Mouse (Mus musculus): ENCODE data around the gene Rcn2. TPM values are rescaled to one million over a fixed set of nuclear protein-coding genes. Genes with fewer than 3 reads are reported as not detected.

Gene Rcn2
- polyA plus RNA-seq, 2 experiments: 176 to 266 TPM

GRCm38 (mm10) chr9:56106274-56107072 is 64.8 kb downstream of the Rcn2 start:
- H3K27me3 ChIP-seq (ENCODE audit: control insufficient read depth, insufficient read depth, low read length): no peaks in the 10 kb centered on the region
- DNase-seq (ENCODE audit: low spot score) (peak; percentile 29), ATAC-seq (ENCODE audit: low FRiP score, low read depth) (no peak)
- no peak overlapping the region for H3K4me3 ChIP-seq (replicated peaks; ENCODE audit: low read length)
- no peak for TF ChIP-seq POLR2A (IDR thresholded peaks at IDR 0.05; ENCODE audit: borderline replicate concordance, extremely low read depth, insufficient read depth, insufficient read length)
- H3K4me2 ChIP-seq (replicated peaks; ENCODE audit: low read depth, low read length, severe bottlenecking): no peak overlapping the region
- no peak overlapping the region for H3K9ac ChIP-seq (ENCODE audit: low read depth, low read length, severe bottlenecking)
- H3K9me3 ChIP-seq (ENCODE audit: control insufficient read depth, low read length): no peaks in the 10 kb centered on the region
- H3K27ac ChIP-seq (replicated peaks; ENCODE audit: low read depth, low read length): no peak overlapping the region; the same call in 1 of the 2 replicates
- no peaks in the 10 kb centered on the region for H3K36me3 ChIP-seq (ENCODE audit: control insufficient read depth, insufficient read depth, low read length)
- no peaks in the 10 kb centered on the region for H3K4me1 ChIP-seq (ENCODE audit: control insufficient read depth, insufficient read depth, low read length)
- 53% methylated on average over 6 of the region's 6 CpGs for WGBS

GRCm38 (mm10) chr9:56107527-56107926 is 65.9 kb downstream of the Rcn2 start:
- Histone ChIP-seq H3K36me3 (ENCODE audit: control insufficient read depth, insufficient read depth, low read length) (no peaks in the 10 kb centered on the region), H3K4me3 (replicated peaks; ENCODE audit: low read length) (no peak overlapping the region), H3K9ac (ENCODE audit: low read depth, low read length, severe bottlenecking) (no peak overlapping the region), H3K4me2 (replicated peaks; ENCODE audit: low read depth, low read length, severe bottlenecking) (no peak overlapping the region), H3K4me1 (ENCODE audit: control insufficient read depth, insufficient read depth, low read length) (peaks cover 1% of the 10 kb centered on the region), H3K27me3 (ENCODE audit: control insufficient read depth, insufficient read depth, low read length) (no peaks in the 10 kb centered on the region), H3K9me3 (ENCODE audit: control insufficient read depth, low read length) (no peaks in the 10 kb centered on the region), H3K27ac (replicated peaks; ENCODE audit: low read depth, low read length) (no peak overlapping the region)
- TF ChIP-seq POLR2A (IDR thresholded peaks at IDR 0.05; ENCODE audit: borderline replicate concordance, extremely low read depth, insufficient read depth, insufficient read length): no peak
- DNase-seq (ENCODE audit: low spot score): no peak
- 74% methylated on average over 6 of the region's 6 CpGs for WGBS
- ATAC-seq (ENCODE audit: low FRiP score, low read depth): no peak

- ATAC-seq (ENCODE audit: low FRiP score, low read depth) (no peak), DNase-seq (ENCODE audit: low spot score) (no peak)
- H3K4me2 ChIP-seq (replicated peaks; ENCODE audit: low read depth, low read length, severe bottlenecking): no peak overlapping the region
- H3K4me3 ChIP-seq (replicated peaks; ENCODE audit: low read length): no peak overlapping the region
- no peaks in the 10 kb centered on the region for H3K36me3 ChIP-seq (ENCODE audit: control insufficient read depth, insufficient read depth, low read length)
- TF ChIP-seq POLR2A (IDR thresholded peaks at IDR 0.05; ENCODE audit: borderline replicate concordance, extremely low read depth, insufficient read depth, insufficient read length): no peak
- peaks cover 8% of the 10 kb centered on the region for H3K4me1 ChIP-seq (ENCODE audit: control insufficient read depth, insufficient read depth, low read length)
- H3K9me3 ChIP-seq (ENCODE audit: control insufficient read depth, low read length): no peaks in the 10 kb centered on the region
- H3K9ac ChIP-seq (ENCODE audit: low read depth, low read length, severe bottlenecking): no peak overlapping the region
- 79% methylated on average over 5 of the region's 5 CpGs for WGBS
- H3K27ac ChIP-seq (replicated peaks; ENCODE audit: low read depth, low read length): no peak overlapping the region
- H3K27me3 ChIP-seq (ENCODE audit: control insufficient read depth, insufficient read depth, low read length): no peaks in the 10 kb centered on the region
Observed at GRCm38 (mm10) chr9:56108174-56108573, 66.5 kb downstream of the Rcn2 start.

Other genes with a start within 250 kb of the Rcn2 start
- gene Scaper, start 103.7 kb upstream of the Rcn2 start, polyA plus RNA-seq (2012; rRNA removed): 8.2 and 9.5 TPM in 2 replicates
- 15.1 and 16.4 TPM in 2 replicates for gene Scaper, start 103.7 kb upstream of the Rcn2 start, polyA plus RNA-seq (2014; fragmentation: Nextera tagmentation; extraction: Ambion mirVana)
- gene 4930563M21Rik, start 31.3 kb upstream of the Rcn2 start, polyA plus RNA-seq (2012; rRNA removed): not detected in 2 replicates
- gene 4930563M21Rik, start 31.3 kb upstream of the Rcn2 start, polyA plus RNA-seq (2014; fragmentation: Nextera tagmentation; extraction: Ambion mirVana): not detected in 2 replicates
- gene Pstpip1, start 48.1 kb downstream of the Rcn2 start, polyA plus RNA-seq (2012; rRNA removed): 2.6 and 4.3 TPM in 2 replicates
- 1.3 and 1.4 TPM in 2 replicates for gene Pstpip1, start 48.1 kb downstream of the Rcn2 start, polyA plus RNA-seq (2014; fragmentation: Nextera tagmentation; extraction: Ambion mirVana)
- gene Tspan3, start 123.6 kb downstream of the Rcn2 start, polyA plus RNA-seq (2012; rRNA removed): 359 and 443 TPM in 2 replicates
- gene Tspan3, start 123.6 kb downstream of the Rcn2 start, polyA plus RNA-seq (2014; fragmentation: Nextera tagmentation; extraction: Ambion mirVana): 516 and 544 TPM in 2 replicates